Mouse (Mus musculus): ENCODE results near the gene Prg4. TPM values are rescaled to one million over a fixed set of nuclear protein-coding genes. Genes with fewer than 3 reads are reported as not detected.

Gene Prg4
- polyA plus RNA-seq, 1 experiment from 2014 or later = 0.30 TPM

DNA sequence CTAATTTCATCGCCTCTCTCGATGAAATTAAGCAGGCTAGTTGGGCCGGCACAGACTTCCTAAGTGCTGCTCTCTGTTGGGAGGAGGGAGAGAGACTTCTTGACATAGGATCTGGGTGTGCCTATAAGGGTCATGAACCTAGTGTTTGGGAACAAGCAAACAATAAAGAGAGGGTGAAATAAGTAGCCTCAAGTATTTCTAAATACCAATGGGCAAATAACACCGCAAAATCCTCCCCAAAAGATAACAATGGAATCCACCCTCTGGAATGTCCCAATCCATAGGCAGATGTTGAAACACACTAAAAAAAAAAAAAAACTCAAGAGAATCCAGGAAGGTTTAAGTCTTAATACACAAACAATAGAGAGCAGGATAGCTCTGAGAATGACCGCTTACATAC, 2.9 kb downstream of the Prg4 start:
- Histone ChIP-seq H3K36me3 (no peaks in the 10 kb centered on the region), H3K4me2 (no peak overlapping the region), H3K4me1 (no peaks in the 10 kb centered on the region), H3K9me3 (no peaks in the 10 kb centered on the region), H3K27ac (no peak overlapping the region), H3K27me3 (replicated peaks) (no peaks in the 10 kb centered on the region), H3K4me3 (replicated peaks) (no peak overlapping the region), H3K9ac (no peak overlapping the region)
- no peak for ATAC-seq (ENCODE audit: insufficient read depth, low FRiP score, low read depth)
- WGBS = 61% methylated on average over 5 of the region's 5 CpGs

- 43% methylated on average over 7 of the region's 7 CpGs for WGBS
- H3K4me1 ChIP-seq = no peaks in the 10 kb centered on the region
Observed at GRCm38 (mm10) chr1:150460595-150460994, 5.4 kb downstream of the Prg4 start.

GRCm38 (mm10) chr1:150459599-150459998, 6.4 kb downstream of the Prg4 start:
- 76% methylated on average over 3 of the region's 3 CpGs for WGBS
- no peak for ATAC-seq (ENCODE audit: insufficient read depth, low FRiP score, low read depth)
- Histone ChIP-seq H3K4me1 (no peaks in the 10 kb centered on the region), H3K27me3 (replicated peaks) (no peaks in the 10 kb centered on the region), H3K9me3 (no peaks in the 10 kb centered on the region), H3K4me3 (replicated peaks) (no peak overlapping the region), H3K4me2 (no peak overlapping the region), H3K27ac (no peak overlapping the region), H3K9ac (no peak overlapping the region), H3K36me3 (no peaks in the 10 kb centered on the region)

More at GRCm38 (mm10) chr1:150460595-150460994, 5.4 kb downstream of the Prg4 start:
- no peak overlapping the region for H3K9ac ChIP-seq
- no peaks in the 10 kb centered on the region for H3K36me3 ChIP-seq
- no peak overlapping the region for H3K27ac ChIP-seq
- H3K27me3 ChIP-seq (replicated peaks) = no peaks in the 10 kb centered on the region
- H3K4me2 ChIP-seq = no peak overlapping the region
- no peak for ATAC-seq (ENCODE audit: insufficient read depth, low FRiP score, low read depth)
- H3K4me3 ChIP-seq (replicated peaks) = no peak overlapping the region
- H3K9me3 ChIP-seq = no peaks in the 10 kb centered on the region

DNA sequence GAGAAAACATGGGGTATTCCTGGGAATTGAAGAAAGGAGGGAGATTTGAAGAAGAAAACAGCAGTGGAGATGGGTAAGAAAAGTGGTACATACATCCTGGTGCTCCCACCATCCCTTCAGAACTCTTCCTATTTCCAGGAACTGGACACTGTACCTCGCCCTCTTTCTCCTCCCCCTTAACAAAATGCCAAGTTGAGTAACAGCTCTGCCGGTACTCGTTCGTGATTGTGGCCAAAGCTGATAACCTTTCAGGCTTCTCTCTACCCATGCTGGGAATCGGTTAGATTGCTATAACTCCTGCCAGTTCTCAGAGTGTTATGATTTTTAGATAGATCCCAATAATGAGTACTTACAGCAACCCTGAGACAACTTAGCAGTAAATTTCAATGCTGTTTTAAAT, 7.0 kb downstream of the Prg4 start:
- ATAC-seq (ENCODE audit: insufficient read depth, low FRiP score, low read depth) = no peak
- Histone ChIP-seq H3K4me1 (no peaks in the 10 kb centered on the region), H3K36me3 (no peaks in the 10 kb centered on the region), H3K27me3 (replicated peaks) (no peaks in the 10 kb centered on the region), H3K27ac (no peak overlapping the region), H3K9me3 (no peaks in the 10 kb centered on the region), H3K4me3 (replicated peaks) (no peak overlapping the region), H3K4me2 (no peak overlapping the region), H3K9ac (no peak overlapping the region)
- WGBS = 70% methylated on average over 5 of the region's 5 CpGs

- H3K9me3 ChIP-seq = no peaks in the 10 kb centered on the region
- no peak overlapping the region for H3K9ac ChIP-seq
- no peak overlapping the region for H3K27ac ChIP-seq
- no peak overlapping the region for H3K4me2 ChIP-seq
- peaks cover 37% of the 10 kb centered on the region for H3K36me3 ChIP-seq
- H3K27me3 ChIP-seq (replicated peaks) = no peaks in the 10 kb centered on the region
- ATAC-seq (ENCODE audit: insufficient read depth, low FRiP score, low read depth) = no peak
- no peaks in the 10 kb centered on the region for H3K4me1 ChIP-seq
- H3K4me3 ChIP-seq (replicated peaks) = no peak overlapping the region
- WGBS = 76% methylated on average over 4 of the region's 4 CpGs
Observed at GRCm38 (mm10) chr1:150441731-150442130, 24.2 kb downstream of the Prg4 start.

GRCm38 (mm10) chr1:150438641-150439040, 27.3 kb downstream of the Prg4 start:
- no peak for ATAC-seq (ENCODE audit: insufficient read depth, low FRiP score, low read depth)
- H3K4me3 ChIP-seq (replicated peaks) = no peak overlapping the region
- H3K9ac ChIP-seq = no peak overlapping the region
- H3K4me1 ChIP-seq = no peaks in the 10 kb centered on the region
- peaks cover 38% of the 10 kb centered on the region for H3K36me3 ChIP-seq
- no peak overlapping the region for H3K27ac ChIP-seq
- no peak overlapping the region for H3K4me2 ChIP-seq
- no peaks in the 10 kb centered on the region for H3K9me3 ChIP-seq
- no peaks in the 10 kb centered on the region for H3K27me3 ChIP-seq (replicated peaks)
- 83% methylated on average over 3 of the region's 3 CpGs for WGBS

GRCm38 (mm10) chr1:150426216-150426615, 39.7 kb downstream of the Prg4 start:
- Histone ChIP-seq H3K27me3 (replicated peaks) (no peaks in the 10 kb centered on the region), H3K4me3 (replicated peaks) (no peak overlapping the region), H3K4me2 (no peak overlapping the region), H3K36me3 (peaks cover 50% of the 10 kb centered on the region), H3K9ac (no peak overlapping the region), H3K9me3 (no peaks in the 10 kb centered on the region), H3K4me1 (no peaks in the 10 kb centered on the region), H3K27ac (no peak overlapping the region)
- ATAC-seq (ENCODE audit: insufficient read depth, low FRiP score, low read depth) = no peak
- WGBS = 66% methylated on average over 3 of the region's 3 CpGs

DNA sequence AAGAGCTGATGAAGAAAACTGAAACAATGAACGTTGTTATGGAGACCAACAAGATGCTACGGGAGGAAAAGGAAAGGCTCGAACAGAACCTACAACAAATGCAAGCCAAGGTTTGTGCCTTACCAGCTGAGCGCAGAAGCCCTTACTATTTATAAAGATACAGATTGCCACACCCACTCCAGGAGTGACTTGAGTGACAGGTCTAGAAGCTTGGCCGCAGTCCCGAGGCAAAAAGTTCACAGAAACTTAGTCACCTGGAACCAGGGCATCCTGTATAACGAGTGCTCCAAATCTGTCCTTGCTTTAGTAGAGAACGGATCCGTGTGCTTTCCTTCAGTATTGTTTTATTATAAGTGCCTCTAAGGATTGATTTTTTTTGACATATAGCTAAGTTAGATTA, 40.3 kb downstream of the Prg4 start:
- H3K36me3 ChIP-seq = peaks cover 49% of the 10 kb centered on the region
- no peak overlapping the region for H3K4me3 ChIP-seq (replicated peaks)
- H3K9ac ChIP-seq = no peak overlapping the region
- H3K9me3 ChIP-seq = no peaks in the 10 kb centered on the region
- no peak for ATAC-seq (ENCODE audit: insufficient read depth, low FRiP score, low read depth)
- H3K27ac ChIP-seq = no peak overlapping the region
- no peaks in the 10 kb centered on the region for H3K4me1 ChIP-seq
- no peak overlapping the region for H3K4me2 ChIP-seq
- WGBS = 87% methylated on average over 9 of the region's 9 CpGs
- H3K27me3 ChIP-seq (replicated peaks) = no peaks in the 10 kb centered on the region

DNA sequence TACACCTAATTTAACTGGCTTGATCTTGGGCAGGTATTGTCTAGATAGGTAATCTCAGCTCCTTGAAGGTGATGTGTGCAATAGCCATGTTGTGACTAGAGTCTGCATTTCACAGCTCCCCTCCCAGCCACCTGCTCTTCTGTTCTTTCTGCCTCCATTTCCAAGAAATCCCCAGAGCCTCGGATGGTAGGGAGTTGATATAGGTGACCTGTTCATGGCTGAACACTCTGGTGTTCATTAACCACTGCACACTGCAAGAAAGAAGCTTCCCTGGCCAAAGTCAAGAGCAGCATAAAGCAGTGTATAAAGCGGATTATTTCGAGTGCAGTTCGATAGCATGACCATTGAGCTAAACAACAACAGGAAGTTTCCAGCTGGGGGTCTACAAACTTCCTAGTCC, 47.5 kb downstream of the Prg4 start:
- H3K27me3 ChIP-seq (replicated peaks) = no peaks in the 10 kb centered on the region
- H3K36me3 ChIP-seq = peaks cover 46% of the 10 kb centered on the region
- H3K4me1 ChIP-seq = no peaks in the 10 kb centered on the region
- no peak overlapping the region for H3K4me2 ChIP-seq
- no peaks in the 10 kb centered on the region for H3K9me3 ChIP-seq
- H3K27ac ChIP-seq = no peak overlapping the region
- 89% methylated on average over 4 of the region's 4 CpGs for WGBS
- H3K9ac ChIP-seq = no peak overlapping the region
- ATAC-seq (ENCODE audit: insufficient read depth, low FRiP score, low read depth) = no peak
- no peak overlapping the region for H3K4me3 ChIP-seq (replicated peaks)

- Histone ChIP-seq H3K36me3 (peaks cover 43% of the 10 kb centered on the region), H3K4me3 (replicated peaks) (no peak overlapping the region), H3K4me1 (no peaks in the 10 kb centered on the region), H3K27ac (no peak overlapping the region), H3K27me3 (replicated peaks) (no peaks in the 10 kb centered on the region), H3K9ac (no peak overlapping the region), H3K4me2 (no peak overlapping the region), H3K9me3 (no peaks in the 10 kb centered on the region)
- WGBS = 89% methylated on average over 3 of the region's 3 CpGs
- ATAC-seq (ENCODE audit: insufficient read depth, low FRiP score, low read depth) = no peak
Observed at GRCm38 (mm10) chr1:150416006-150416405, 50.0 kb downstream of the Prg4 start.

- Histone ChIP-seq H3K4me3 (replicated peaks) (no peak overlapping the region), H3K36me3 (peaks cover 31% of the 10 kb centered on the region), H3K4me1 (no peaks in the 10 kb centered on the region), H3K4me2 (no peak overlapping the region), H3K27ac (no peak overlapping the region), H3K9ac (no peak overlapping the region), H3K27me3 (replicated peaks) (no peaks in the 10 kb centered on the region), H3K9me3 (no peaks in the 10 kb centered on the region)
- ATAC-seq (ENCODE audit: insufficient read depth, low FRiP score, low read depth) = no peak
- WGBS = 95% methylated on average over 6 of the region's 6 CpGs
Observed at GRCm38 (mm10) chr1:150409996-150410395, 56.0 kb downstream of the Prg4 start.

DNA sequence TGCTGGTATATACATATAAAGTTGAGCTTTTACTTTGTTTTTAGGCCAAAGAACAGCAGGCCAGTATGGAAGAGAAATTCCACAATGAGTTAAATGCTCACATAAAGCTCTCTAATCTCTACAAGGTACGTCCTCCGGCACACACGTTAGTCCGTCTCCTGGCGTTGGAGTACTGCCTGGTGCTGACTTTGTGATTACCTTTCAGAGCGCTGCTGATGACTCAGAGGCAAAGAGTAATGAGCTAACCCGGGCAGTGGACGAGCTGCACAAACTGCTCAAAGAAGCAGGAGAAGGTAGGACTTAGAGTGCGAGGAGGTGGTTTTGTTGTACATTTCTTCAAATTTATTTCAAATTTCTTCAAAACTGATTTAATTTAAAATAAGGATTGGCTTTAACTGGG, 58.7 kb downstream of the Prg4 start:
- H3K36me3 ChIP-seq = peaks cover 18% of the 10 kb centered on the region
- no peak for ATAC-seq (ENCODE audit: insufficient read depth, low FRiP score, low read depth)
- 77% methylated on average over 9 of the region's 9 CpGs for WGBS
- H3K4me3 ChIP-seq (replicated peaks) = no peak overlapping the region
- no peaks in the 10 kb centered on the region for H3K4me1 ChIP-seq
- H3K4me2 ChIP-seq = no peak overlapping the region
- no peaks in the 10 kb centered on the region for H3K27me3 ChIP-seq (replicated peaks)
- no peak overlapping the region for H3K9ac ChIP-seq
- H3K9me3 ChIP-seq = no peaks in the 10 kb centered on the region
- H3K27ac ChIP-seq = no peak overlapping the region

DNA sequence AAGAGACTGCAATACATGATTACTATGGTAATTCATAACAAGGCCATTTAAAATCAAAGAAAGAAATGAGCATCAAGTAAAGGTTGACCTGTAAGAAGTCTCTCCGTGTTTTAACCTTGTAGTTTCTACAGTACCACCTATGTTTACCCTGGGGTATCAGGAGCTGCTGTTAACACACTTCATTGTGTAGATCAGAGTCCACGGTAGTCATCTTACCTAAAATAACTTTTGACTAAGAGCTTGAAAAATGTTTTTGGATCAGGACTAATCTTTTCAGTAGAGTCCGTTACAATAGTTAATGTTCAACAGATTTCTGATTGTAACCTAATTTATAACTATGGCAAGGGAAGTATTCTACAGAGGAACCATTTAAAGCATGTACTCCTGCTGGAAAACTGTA, 61.4 kb downstream of the Prg4 start:
- ATAC-seq (ENCODE audit: insufficient read depth, low FRiP score, low read depth) = no peak
- Histone ChIP-seq H3K36me3 (peaks cover 18% of the 10 kb centered on the region; the same call in 1 of the 2 replicates), H3K27me3 (replicated peaks) (no peaks in the 10 kb centered on the region), H3K27ac (no peak overlapping the region), H3K4me2 (no peak overlapping the region), H3K9ac (no peak overlapping the region), H3K4me3 (replicated peaks) (no peak overlapping the region), H3K4me1 (no peaks in the 10 kb centered on the region), H3K9me3 (no peaks in the 10 kb centered on the region)
- WGBS = 72% methylated on average over 3 of the region's 3 CpGs
